Mouse (Mus musculus): ENCODE results near the gene Erg28.
A peak's percentile ranks its signal among the peaks of the same experiment; 100 is the strongest.

The Erg28 gene

DNA sequence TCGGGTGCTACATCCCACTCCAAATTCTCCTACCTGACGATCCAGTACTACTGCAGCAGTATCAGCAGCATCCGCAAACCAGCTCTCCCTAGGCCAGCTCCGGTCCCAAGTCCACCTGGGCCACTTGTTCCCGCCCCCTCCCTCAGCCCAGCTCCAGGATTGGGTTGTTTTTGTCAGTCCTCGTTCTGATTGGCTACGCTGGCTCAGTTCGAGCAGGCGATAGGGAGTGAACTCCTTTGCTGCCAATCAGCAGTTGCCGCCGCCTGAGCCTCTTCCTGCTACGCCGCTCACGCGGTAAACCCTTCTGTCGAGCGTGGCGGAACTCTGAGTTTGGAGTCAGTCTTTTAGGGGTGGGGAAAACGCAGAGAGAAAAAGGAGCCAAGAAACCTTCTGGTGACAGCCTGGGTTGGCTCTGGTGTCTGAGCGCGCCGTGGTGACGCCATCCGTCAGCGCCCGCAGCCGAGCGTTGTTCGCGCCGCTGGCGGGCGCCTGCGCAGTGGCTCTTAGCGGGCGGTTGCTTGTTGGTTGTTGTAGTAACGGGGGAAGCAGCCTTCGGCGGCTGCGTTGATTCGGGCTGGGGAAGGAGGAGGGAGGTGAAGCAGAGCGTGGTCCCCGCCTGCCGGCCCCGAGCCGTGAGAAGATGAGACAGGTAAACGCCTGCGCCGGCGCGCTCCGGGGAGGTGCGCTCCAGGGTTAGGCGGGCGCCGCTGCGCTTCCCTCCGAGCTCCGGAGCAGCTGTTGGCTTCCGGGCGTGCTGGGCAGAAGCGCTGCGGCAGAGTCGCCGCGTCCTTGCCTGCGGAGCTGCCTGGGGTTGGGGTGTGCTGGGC, at the start of gene Erg28, which contains the start of gene Ttll5:
Gene Erg28 (minus strand): TSS at position 113 of the 827 bp plus-strand sequence.
Gene Ttll5 (plus strand): TSS at position 222 of the 827 bp plus-strand sequence.
- peak; percentile 97 for DNase-seq (ENCODE audit: low spot score)

DNA sequence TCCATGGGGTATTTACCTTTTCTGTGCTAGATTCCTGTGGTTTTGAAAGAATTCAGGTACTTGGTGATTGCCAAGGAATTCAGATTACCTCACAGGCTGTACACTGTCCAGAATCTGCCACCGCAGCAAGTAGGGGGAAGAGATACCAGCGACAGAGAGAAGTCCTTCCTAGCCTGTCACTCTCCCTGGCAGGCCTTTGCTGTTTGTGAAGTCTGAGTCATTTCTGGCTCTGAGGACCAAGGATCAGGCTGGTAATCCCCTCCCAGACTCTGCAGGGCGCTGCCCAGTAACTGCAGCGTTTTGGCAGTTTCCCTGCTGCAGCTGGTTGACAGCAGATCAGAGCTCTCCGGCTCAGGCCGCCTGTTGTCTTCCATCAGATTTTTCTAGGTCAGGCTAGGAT, 45.1 kb upstream of the Erg28 start:
- peak; percentile 57 for DNase-seq (ENCODE audit: low spot score)

DNA sequence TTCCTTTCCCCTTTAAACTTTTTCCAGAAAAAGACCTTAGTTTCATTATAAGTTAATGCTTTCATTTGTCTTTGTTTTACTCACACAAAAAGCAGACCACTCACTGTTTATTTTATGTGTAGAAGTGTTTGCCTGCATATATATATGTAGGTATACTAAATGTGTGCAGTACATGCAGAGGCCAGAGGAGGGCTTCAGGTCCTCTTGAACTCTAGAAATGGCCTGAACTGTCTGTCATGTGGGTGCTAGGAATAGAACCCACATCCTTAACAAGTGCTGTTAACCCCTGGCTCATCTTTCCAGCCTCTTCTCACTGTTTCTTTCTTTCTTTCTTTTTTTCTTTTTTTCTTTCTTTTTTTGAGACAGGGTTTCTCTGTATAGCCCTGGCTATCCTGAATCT, 42.8 kb upstream of the Erg28 start:
- peak; percentile 10 for DNase-seq (ENCODE audit: low spot score)

DNA sequence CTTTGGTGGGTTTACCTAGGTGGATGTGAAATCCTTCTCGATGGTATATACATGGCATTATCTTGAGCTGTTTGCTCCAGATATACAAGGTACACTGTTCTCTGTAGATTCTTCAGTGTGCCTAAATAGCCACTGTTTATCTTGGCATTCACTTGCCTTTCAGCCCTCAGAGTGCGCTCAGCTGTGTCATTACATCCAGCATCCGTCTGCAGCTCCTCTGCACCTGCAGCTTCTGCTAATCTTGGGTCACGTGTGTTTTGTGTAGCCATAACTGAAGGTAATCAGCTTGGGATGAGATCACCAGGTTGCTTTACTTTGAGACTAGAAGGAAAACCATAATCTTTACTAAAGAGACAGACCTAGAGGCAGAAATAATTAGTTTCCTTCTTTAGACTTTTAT, 42.3 kb upstream of the Erg28 start:
- DNase-seq (ENCODE audit: low spot score), result no peak

DNA sequence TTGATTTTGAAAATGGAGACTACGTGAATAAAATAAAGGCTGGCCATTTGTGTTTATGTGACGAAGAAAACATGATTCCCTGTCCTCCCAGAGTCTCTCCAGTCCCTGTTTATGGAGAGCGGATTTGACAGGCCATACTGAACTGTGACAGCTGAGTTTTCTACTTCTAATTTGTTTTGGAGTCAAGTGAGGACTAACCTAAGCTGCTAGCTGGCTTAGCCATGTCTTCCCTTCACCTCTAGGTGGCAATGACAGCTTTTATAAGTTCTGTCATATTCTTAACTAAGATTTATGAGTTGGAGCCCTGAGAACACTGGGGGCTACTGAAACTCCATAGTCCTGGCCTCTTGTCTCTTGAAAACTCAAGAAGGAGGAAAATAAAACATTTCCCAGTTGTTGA, 41.2 kb upstream of the Erg28 start:
- peak; percentile 56 for DNase-seq (ENCODE audit: low spot score)

DNA sequence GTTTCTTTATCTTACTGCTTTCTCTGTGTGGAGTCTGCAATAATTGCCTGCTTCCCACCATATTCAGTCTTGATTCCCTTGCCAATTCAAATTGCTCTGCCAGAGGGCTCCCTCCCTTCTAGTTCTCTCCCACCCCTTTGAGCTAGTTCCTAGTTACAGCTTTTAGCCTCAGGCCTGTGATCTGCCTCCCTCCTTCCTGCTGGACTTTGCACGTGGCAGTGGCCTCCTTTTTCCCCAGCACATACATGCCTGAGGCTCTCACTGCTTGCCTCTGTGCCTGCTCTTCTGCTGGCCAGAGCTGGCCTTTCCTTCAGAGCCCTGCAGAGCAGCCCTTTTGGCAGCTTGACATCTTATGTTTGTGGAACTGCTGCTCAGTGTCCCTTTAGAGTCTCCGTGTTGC, 38.2 kb upstream of the Erg28 start:
- no peak for DNase-seq (ENCODE audit: low spot score)

DNA sequence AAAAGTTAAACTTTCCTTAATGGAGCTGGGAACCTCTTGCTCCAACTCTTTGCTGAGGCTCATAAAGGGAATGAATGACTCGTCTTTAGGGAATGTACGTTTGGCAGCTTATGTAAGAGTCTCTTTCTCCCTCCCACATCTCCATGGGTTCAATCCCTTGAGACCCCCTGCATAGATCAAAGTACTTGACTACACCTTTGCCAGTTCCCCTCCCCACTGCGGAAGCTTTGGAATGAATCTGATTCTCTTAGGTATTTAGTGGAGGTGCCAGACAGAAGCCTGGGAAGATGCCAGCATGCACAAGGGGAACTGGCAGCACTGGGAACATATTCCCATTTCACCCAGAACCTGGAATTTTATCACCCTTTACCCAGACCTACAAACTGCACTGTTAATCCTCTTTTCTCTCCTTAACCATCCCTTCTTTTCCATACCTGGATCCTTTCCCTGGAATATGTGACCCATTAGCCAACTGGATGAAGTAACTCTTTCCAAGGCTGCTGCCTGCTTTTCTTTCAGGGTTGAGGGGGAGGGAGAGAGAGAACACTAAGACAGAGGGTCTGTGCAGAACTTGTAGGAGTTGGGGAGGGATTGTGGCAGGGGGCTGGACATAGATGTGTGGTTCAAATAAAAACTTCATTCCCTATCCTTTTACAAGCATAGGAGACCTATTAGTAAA, 35.3 kb upstream of the Erg28 start:
- no peak for DNase-seq (ENCODE audit: low spot score)

DNA sequence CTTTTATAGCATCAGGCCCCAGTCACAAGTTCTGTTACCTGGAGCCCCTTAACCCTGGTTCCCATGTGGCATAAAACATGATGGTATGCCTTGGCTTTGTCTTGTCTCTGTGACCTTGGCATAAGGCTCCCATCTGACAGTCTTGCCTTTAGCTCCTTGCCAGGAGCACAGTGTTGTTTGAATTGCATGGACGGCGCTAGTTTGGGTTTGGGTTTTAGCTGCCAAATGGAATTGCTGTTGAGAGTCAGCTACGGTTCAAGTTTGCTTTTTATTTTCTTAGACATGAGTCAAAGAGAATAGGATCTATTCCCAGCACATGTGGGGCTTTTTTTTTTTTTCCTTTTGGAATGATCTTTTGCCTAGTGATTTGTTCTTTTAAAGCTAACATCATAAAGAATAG, 34.8 kb upstream of the Erg28 start:
- no peak for DNase-seq (ENCODE audit: low spot score)

DNA sequence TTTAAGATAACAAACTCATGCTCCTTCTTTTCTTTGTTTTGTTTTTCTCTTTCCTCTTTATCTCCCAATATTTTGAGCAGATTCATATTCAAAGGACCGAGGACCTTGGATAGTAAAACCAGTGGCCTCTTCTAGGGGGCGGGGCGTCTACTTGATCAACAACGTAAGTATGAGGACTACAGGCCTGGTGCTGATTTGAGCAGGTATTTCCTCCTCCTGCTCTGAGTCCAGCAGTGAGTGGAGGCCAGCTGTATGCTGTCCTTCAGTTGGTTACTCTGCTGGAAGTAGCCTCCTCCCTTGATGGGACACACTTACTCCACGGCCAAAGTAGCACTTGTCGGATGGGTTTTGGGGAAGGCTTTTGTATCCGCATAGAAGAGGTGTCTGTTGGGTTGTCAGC, 33.0 kb upstream of the Erg28 start:
- no peak for DNase-seq (ENCODE audit: low spot score)

DNA sequence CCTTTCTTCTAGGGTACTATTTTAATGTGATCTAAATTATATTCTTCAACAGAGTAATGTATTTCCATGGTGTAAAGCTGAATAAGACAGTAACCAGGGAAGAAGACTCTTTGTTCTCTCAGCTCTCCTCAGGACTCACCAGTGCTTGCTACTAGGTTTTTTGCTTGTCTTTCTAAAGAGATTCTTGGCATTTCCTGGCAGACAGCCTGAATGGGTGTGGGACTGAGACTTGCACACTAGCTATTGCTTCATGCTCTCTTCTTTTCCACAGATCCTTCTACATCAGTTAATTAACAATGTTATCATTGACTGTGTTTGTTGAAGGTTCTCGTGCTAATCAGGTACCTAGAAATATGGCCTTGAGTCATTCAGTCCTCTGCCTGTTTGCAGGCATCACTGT, 29.9 kb upstream of the Erg28 start:
- no peak for DNase-seq (ENCODE audit: low spot score)

DNA sequence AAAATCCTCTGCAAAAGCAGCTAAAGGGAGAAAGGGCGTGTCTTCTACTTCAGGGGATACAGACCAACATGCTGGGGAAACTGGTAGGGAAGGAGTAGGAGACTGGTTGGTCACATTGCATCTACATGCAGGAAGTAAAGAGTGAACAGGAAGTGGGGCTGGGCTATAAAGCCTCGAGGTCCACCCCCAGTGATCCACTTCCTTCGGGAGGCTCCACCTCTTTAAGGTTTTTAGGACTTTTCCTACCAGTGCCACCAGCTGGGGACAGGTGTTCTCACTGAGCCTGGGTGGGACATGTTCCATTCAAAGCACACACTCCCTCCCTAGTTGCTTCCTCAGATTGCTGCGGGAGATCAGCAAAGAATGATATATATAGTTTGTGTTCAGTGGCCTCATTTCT, 29.5 kb upstream of the Erg28 start:
- DNase-seq (ENCODE audit: low spot score), result no peak

DNA sequence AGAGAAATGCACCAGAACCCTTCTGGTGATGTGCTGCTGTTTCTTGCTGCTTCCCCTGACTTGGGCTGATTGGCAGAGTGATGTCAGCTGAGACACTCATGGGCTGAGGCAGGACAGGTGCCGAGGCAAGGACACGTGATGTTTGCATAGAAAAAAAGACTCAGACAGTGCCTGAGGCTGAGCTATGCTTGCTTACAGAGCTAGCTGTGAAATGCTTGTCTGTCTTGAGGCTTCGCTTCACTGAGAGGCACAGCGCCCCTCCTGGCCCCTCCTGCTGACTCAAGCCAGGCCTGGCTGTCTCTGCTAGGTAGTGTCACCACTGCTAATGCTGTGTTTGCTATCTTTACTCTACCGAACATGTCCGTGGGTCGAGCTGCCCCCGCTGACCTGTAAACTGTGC, 26.3 kb upstream of the Erg28 start:
- no peak for DNase-seq (ENCODE audit: low spot score)

DNA sequence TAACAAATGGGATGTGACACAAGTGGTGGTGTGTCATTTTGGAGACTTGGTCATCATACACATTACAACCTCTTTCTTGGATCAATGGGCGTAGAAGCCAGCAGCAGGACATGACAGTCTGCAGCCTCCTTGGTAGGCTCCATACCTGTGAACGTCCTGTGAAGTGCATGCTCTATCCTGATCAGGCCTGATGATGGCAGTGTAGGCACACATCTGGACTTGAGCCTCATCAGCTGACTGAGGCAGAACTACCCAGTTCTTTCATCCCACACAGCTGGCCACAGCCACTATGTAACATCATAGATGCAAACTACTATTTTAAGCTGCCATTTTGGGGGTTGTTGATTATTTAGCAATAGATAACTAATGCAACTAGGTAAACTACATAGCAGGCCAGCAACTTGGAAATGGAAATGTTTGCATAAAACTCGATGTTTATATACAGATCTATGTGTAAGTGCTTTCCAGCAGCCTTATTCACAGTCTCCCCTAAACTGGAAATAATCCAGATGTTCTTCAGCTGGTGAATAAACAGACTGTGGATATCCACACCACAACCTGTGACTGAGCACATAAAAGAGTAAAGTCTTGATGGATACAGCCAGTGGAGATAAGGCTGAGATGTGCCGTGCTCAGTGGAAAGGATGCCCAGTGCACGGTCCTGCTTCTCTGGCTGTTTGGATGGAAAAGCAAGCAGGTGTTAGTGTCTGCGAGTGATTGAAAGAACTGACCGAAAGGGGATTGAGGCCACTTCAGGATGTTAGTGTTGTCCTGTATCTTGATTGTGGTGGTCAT, 24.0 kb upstream of the Erg28 start:
- DNase-seq (ENCODE audit: low spot score), result peak; percentile 32

DNA sequence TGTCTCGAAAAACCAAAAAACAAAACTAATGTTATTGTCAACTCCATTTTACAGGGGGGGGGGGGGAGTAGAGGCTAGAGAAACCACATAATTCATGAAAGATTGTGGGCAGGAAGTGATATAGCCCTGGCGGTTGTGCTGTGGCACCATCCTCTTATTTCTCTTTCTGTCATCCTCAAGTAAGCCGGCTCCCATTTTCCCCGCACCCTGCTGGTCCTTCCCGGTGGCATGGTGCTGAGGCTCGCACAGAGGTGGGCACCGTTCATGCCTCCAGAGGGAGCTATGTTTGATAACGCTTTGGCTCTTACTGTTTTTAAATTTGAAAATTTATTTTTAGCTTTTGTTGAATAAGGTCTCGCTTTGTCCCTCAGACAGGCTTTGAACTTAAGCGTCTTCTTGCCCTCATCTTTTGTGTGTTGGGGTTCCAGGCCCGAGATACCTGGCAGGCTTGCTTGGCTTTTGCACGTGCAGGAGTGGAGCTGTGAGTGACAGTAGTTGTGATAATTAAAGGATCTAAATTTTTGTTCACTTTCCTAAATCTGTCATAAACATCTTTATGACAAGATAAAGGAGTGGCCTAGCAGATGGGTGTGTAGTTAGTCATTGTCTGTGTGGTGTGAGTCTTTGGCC, 15.1 kb upstream of the Erg28 start:
- DNase-seq (ENCODE audit: low spot score), result no peak

DNA sequence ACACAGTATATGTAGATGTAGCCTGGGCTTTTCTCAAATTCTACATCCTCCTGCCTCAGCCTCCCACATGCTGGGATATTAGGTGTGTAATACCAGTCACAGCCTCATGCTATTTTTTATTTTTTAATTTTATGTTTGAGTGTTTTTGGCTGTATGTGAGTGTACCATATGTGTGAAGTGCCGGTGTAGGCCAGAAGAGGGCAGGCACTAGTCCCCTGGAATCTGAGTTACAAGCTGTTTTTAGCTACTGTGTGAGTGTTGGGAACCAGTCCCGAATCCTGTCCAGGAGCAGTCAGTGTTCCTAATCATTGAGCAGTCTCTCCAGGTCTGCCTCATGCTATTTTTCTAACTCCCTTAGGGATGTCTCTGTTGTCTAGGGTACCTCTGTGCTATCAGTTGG, 13.4 kb upstream of the Erg28 start:
- no peak for DNase-seq (ENCODE audit: low spot score)

DNA sequence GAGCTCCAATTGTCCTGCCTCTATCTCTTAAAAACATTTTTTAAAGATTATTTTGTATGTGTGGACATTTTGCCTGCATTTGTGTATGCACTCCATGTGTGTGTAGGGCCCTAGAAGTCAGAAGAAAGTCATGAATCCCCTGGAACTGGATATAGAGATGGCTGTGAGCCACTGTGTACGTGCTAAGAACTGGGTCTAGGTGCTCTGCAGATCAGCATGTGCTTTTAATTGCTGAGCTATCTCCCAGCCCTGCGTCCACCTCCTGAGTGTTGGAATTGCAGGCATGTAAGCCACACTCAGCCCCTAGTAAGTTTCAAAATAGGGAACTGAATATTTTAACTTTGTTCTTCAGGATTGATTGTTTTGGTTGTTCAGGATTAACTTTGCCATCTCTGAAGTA, 10.2 kb upstream of the Erg28 start:
- DNase-seq (ENCODE audit: low spot score), result no peak

DNA sequence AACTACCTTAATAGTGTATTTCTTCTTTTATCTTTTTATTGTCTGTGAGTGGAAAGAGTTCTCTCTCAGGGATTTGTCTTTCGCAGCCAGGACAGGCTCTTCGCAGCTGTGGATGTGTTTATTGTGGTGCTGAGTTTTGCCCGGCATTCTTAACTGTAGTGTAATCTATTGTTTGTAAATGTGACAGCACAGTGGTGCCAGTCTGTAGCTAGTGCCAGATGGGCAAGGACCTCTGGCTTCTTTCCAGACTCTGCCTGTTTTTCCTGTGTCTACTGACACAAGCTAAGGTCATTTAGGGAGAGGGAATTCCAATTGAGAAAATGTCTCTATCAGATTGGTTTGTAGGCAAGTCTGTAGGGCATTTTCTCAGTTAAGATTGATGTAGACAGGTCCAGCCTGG, 6.3 kb upstream of the Erg28 start:
- no peak for DNase-seq (ENCODE audit: low spot score)

DNA sequence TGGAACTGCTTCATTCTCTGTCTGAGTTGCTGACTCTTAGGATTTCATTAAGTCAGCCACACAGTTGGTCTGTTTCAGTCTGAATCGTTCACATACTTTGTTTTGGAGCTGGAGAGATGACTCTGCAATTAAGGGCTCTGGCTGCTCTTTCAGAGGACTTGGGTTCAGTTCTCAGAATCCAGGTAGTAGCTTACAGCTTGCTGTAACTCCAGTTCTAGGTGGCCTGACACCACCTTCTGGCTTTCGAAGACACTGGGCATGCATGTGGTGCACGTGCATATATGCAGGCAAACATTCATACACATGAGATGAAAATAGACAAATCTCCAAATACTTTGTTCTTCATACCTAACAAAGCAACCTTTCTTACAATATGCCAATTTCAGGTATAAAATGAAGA, 5.5 kb upstream of the Erg28 start:
- DNase-seq (ENCODE audit: low spot score), result no peak

DNA sequence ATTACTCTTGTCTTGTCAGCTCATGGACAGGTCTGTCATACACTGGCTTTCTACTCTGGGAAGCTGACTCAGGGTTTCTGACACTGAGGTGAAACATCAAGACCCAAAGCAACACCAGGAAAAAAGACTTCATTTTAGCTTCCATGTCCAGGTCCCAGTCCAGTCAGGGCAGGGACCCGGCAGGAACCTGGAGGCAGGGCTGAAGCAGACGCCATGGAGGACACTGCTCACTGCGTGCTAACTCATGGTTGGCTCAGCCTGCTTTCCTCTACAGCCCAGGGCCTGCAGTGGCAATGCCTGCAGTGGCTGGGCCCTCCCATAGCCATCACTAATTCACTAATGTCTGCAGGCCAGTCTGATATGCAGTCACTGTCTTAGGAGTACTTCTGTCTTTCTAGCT, 4.5 kb upstream of the Erg28 start:
- DNase-seq (ENCODE audit: low spot score), result no peak

DNA sequence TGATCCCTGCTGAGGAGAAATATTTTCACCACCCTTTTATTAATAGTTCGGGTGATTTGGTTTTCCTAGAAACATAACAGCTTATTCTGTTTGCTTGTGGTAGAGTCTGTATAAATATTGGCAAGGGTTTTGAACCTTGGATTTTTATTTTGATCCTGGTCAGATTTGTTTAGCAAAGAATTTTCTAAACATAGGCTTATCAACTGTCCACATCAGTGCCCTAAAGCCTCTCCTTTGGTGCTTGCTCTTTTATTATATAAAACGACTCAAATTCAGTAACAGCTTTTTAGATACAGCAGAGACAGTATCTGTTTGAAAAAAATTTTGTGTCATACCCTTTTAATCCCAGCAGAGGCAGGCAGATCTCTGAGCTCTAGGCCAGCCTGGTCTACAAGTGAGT, 1.5 kb upstream of the Erg28 start:
- no peak for DNase-seq (ENCODE audit: low spot score)

DNA sequence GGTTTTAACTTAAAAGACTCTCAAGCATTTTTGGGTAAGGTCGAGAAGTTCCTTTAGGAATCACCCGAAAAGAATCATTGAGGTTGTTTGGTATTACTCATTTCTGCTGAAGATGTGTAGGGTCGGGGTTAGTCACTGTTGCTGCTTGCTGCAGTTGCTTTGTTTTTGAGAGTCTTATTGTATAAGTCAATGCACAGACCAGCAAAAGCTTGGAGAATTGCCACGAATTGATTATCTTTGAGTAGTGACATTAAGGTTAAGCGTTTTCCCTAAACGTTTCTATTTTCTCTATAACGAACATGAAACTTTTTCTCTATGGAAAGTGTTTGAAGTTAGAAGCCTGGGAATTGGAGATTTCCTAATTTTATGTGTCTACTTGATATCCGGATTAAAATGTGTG, 1.0 kb upstream of the Erg28 start:
- no peak for DNase-seq (ENCODE audit: low spot score)

DNA sequence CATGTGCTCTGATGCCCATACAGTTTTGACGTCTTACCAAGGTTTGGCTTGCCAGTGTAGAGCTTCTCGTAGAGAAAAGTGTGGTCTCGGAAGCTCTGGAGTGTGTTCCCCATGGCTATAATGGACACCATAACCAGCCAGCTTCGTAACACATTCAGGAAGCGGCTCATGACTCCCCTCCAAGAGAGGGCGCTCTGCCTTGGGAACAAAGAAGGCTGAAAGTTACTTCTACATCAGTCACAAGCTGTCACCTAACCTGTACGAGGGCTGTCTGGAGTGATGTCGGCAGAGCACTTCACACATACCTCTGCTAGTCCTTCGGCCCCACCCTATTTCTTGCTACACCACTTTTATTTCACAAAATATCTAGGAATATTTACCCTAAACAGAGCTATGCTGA, 2.3 kb downstream of the Erg28 start:
- no peak for DNase-seq (ENCODE audit: low spot score)

All from retina, embryonic 14.5 days (tissue).